Mouse (Mus musculus) left cerebral cortex, adult 8-10 months (tissue): ENCODE measurements around the gene Ctsf. TPM values are rescaled to one million over a fixed set of nuclear protein-coding genes. Genes with fewer than 3 reads are reported as not detected.

Experiments used
- total RNA-seq, 4 experiments: library from RNA; stranded (reverse); gene quantifications; 2 replicates each; pipeline ENCODE4 v1.2.4; 2022

The Ctsf gene
- total RNA-seq, 4 experiments from 2014 or later: 107 to 126 (median 122) TPM

Other genes starting within 250 kb of the Ctsf start
- 10 to 100 TPM; 35.4 to 42.1 (median 39.5) TPM for gene Lrfn4, start 239.5 kb upstream of the Ctsf start, total RNA-seq
- gene Rce1, start 229.5 kb upstream of the Ctsf start, total RNA-seq: 10 to 100 TPM; 24.8 to 27.5 (median 25.1) TPM
- gene Gm960, start 156.5 kb upstream of the Ctsf start, total RNA-seq: 1 to 10 TPM; 1.4 to 4.5 (median 2.2) TPM
- 100 to 1,000 TPM; 453 to 534 (median 492) TPM for gene Sptbn2, start 144.0 kb upstream of the Ctsf start, total RNA-seq
- gene Rbm4b, start 98.6 kb upstream of the Ctsf start, total RNA-seq: 10 to 100 TPM; 15.0 to 17.9 (median 16.4) TPM
- 100 to 1,000 TPM in 1 of 4 experiments, 10 to 100 TPM in 3; 84.7 to 114 (median 94.1) TPM for gene Rbm4, start 61.2 kb upstream of the Ctsf start, total RNA-seq
- 10 to 100 TPM; 25.1 to 31.9 (median 29.8) TPM for gene Gm21992, start 43.5 kb upstream of the Ctsf start, total RNA-seq
- 10 to 100 TPM; 33.9 to 49.3 (median 43.7) TPM for gene Rbm14, start 43.5 kb upstream of the Ctsf start, total RNA-seq
- 10 to 100 TPM; 30.1 to 35.8 (median 33.5) TPM for gene Ccs, start 15.8 kb upstream of the Ctsf start, total RNA-seq
- gene Ccdc87, start 15.8 kb upstream of the Ctsf start, total RNA-seq: 1 to 10 TPM; 2.3 to 3.1 (median 2.6) TPM
- 1 to 10 TPM; 1.2 to 5.7 (median 3.2) TPM for gene Actn3, start 22.8 kb downstream of the Ctsf start, total RNA-seq
- gene Zdhhc24, start 23.5 kb downstream of the Ctsf start, total RNA-seq: 10 to 100 TPM; 22.4 to 30.1 (median 23.7) TPM
- 10 to 100 TPM; 32.5 to 38.2 (median 36.5) TPM for gene Bbs1, start 51.5 kb downstream of the Ctsf start, total RNA-seq
- gene Dpp3, start 73.2 kb downstream of the Ctsf start, total RNA-seq: 10 to 100 TPM; 39.2 to 45.0 (median 41.7) TPM
- gene Peli3, start 88.0 kb downstream of the Ctsf start, total RNA-seq: 10 to 100 TPM; 25.3 to 33.8 (median 30.9) TPM
- 10 to 100 TPM; 57.1 to 61.5 (median 59.4) TPM for gene Mrpl11, start 107.0 kb downstream of the Ctsf start, total RNA-seq
- 10 to 100 TPM in 1 of 4 experiments, 1 to 10 TPM in 3; 6.2 to 16.4 (median 7.4) TPM for gene Npas4, start 135.2 kb downstream of the Ctsf start, total RNA-seq
- 10 to 100 TPM; 11.6 to 17.6 (median 13.5) TPM for gene Slc29a2, start 168.7 kb downstream of the Ctsf start, total RNA-seq
- 100 to 1,000 TPM; 129 to 141 (median 138) TPM for gene B4gat1, start 183.7 kb downstream of the Ctsf start, total RNA-seq
- 1 to 10 TPM; 3.2 to 6.4 (median 4.7) TPM for gene AC124502.3, start 183.8 kb downstream of the Ctsf start, total RNA-seq
- 10 to 100 TPM; 23.7 to 29.7 (median 25.4) TPM for gene Brms1, start 186.2 kb downstream of the Ctsf start, total RNA-seq
- gene Rin1, start 195.4 kb downstream of the Ctsf start, total RNA-seq: 10 to 100 TPM; 72.9 to 88.1 (median 78.2) TPM
- 1 to 10 TPM; 5.3 to 6.6 (median 6.1) TPM for gene Cd248, start 212.9 kb downstream of the Ctsf start, total RNA-seq
- gene Tmem151a, start 230.4 kb downstream of the Ctsf start, total RNA-seq: 100 to 1,000 TPM; 135 to 156 (median 139) TPM
- 10 to 100 TPM; 25.3 to 31.3 (median 28.6) TPM for gene Yif1a, start 233.4 kb downstream of the Ctsf start, total RNA-seq
- gene Cnih2, start 243.4 kb downstream of the Ctsf start, total RNA-seq: 100 to 1,000 TPM; 172 to 193 (median 184) TPM